Mouse (Mus musculus): ENCODE results near the gene Ier3. TPM values are rescaled to one million over a fixed set of nuclear protein-coding genes. Genes with fewer than 3 reads are reported as not detected.
A peak's percentile ranks its signal among the peaks of the same experiment; 100 is the strongest.

The Ier3 gene
- 6.4 and 9.9 TPM in 2 replicates for polyA plus RNA-seq (2015; fragmentation: Nextera tagmentation; extraction: Ambion mirVana)

DNA sequence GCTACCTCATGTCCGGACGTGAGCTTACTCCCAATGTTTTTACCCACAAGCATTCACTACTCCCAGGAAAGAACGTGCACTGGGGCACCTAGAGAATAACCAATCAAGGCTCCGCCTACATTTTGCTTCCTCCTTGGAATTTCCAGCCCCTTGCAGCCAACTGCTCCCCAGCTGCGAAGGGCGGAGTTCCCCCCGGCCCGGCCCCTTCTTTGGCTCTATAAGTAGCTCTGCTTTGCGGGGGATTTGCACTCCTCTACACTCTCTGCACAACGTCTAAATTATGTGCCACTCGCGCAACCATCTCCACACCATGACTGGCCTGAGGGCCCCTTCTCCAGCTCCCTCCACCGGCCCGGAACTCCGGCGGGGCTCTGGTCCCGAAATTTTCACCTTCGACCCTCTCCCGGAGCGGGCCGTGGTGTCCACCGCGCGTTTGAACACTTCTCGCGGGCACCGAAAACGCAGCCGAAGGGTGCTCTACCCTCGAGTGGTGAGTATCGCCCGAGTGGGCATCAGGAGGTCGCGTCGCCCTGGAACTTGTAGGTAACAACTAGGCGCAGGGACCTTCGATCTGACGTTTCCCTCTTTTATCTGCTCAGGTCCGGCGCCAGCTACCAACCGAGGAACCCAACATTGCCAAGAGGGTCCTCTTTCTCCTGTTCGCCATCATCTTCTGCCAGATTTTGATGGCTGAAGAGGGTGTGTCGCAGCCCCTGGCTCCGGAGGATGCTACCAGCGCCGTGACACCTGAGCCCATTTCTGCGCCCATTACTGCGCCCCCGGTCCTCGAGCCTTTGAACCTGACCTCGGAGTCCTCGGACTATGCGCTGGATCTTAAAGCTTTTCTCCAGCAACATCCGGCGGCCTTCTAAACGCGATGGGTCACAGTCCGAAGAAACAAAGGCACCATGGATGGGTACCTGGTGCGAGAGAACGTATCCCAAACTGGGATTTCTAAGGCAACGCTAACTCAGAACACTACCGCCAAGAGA is at the start of gene Ier3:
Gene Ier3 (plus strand): TSS at position 246 of the 992 bp plus-strand sequence.
- Histone ChIP-seq H3K27ac (ENCODE audit: low read length) (no peak within 1 kb of the TSS), H3K9me3 (ENCODE audit: control insufficient read depth, low read length) (no peaks in the 10 kb centered on the region), H3K4me2 (ENCODE audit: low read length) (peak within 1 kb of the TSS; percentile 94), H3K9ac (replicated peaks; ENCODE audit: low read depth, low read length) (peak within 1 kb of the TSS; percentile 79), H3K27me3 (replicated peaks; ENCODE audit: control insufficient read depth, insufficient read depth, low read length) (peaks cover 5% of the 10 kb centered on the region; the same call in 1 of the 2 replicates), H3K4me3 (replicated peaks; ENCODE audit: low read length) (peak within 1 kb of the TSS; percentile 88), H3K4me1 (replicated peaks; ENCODE audit: control insufficient read depth, insufficient read depth, low read length) (peaks cover 27% of the 10 kb centered on the region), H3K36me3 (ENCODE audit: control insufficient read depth, insufficient read depth) (peaks cover 2% of the 10 kb centered on the region; the same call in 1 of the 2 replicates)
- under 1% methylated on average over 62 of the region's 62 CpGs for WGBS
- ATAC-seq, result peak; percentile 29

DNA sequence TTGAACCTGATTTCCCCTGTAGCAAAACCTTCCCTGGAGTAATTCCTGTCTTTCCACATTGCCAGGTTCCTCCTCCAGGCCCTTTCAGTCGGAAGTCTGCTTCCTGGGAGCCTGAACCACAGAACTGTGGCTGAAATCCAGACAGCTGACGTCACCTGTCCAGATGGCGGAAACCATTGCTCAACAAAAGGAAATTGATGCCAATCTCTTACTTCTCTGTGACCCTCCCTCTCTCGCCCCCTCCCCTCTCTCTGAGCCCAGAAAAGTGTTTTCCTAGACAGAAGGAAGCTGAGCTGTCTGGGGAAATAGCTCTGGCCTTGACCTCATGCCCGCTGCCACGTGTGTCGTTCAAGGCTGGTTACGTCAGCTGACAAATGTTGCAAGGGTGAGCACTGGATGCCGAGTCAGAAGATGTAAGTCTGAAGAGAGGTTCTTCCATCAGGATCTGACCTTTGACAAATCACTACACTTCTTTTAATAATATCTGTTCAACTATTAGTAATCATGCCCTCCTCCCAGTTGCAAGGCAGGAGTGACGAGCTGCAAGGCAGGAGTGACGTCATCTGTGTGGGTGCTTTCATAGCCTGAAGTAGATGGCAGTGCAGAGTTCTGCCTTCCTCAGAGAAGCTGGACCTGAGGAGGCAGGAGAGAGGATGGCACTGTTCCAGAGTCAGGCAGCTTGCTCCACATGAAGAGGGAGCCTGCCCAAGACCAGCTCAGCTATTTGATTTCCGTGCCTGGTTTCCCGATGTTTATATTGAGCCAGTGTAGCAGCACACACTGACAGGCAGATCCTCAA is 44.5 kb upstream of the Ier3 start:
- H3K4me1 ChIP-seq (replicated peaks; ENCODE audit: control insufficient read depth, insufficient read depth, low read length), result peaks cover 12% of the 10 kb centered on the region
- 33% methylated on average over 13 of the region's 13 CpGs for WGBS
- H3K4me3 ChIP-seq (replicated peaks; ENCODE audit: low read length), result no peak overlapping the region
- H3K36me3 ChIP-seq (ENCODE audit: control insufficient read depth, insufficient read depth), result no peaks in the 10 kb centered on the region
- H3K9me3 ChIP-seq (ENCODE audit: control insufficient read depth, low read length), result no peaks in the 10 kb centered on the region
- no peaks in the 10 kb centered on the region for H3K27me3 ChIP-seq (replicated peaks; ENCODE audit: control insufficient read depth, insufficient read depth, low read length)
- H3K9ac ChIP-seq (replicated peaks; ENCODE audit: low read depth, low read length), result peak overlapping the region; percentile 33; the same call in 1 of the 2 replicates
- ATAC-seq, result peak; percentile 69
- H3K4me2 ChIP-seq (ENCODE audit: low read length), result peak overlapping the region; percentile 20; the same call in 1 of the 2 replicates
- peak overlapping the region; percentile 74 for H3K27ac ChIP-seq (ENCODE audit: low read length)

DNA sequence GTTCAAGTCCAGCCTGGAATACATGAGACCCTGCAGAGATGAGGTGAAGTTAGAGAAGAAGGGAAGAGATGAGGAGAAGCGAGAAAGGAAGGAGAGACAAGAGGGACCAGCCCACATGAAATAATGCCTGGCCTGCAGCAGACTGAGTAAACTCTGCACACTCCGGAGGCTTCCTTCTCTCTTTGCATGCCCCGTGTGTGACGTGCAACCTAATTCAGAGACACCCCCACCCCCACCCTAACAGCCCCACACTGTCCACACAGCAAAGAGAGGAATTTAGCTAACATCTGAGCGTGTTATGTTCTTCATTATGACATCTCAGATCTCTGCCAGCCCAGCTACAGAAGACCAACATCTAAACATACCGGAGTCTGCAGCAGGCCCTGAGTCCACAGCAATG is 42.5 kb upstream of the Ier3 start:
- H3K4me1 ChIP-seq (replicated peaks; ENCODE audit: control insufficient read depth, insufficient read depth, low read length), result peaks cover 12% of the 10 kb centered on the region
- no peak overlapping the region for H3K4me2 ChIP-seq (ENCODE audit: low read length)
- H3K27me3 ChIP-seq (replicated peaks; ENCODE audit: control insufficient read depth, insufficient read depth, low read length), result no peaks in the 10 kb centered on the region
- H3K27ac ChIP-seq (ENCODE audit: low read length), result no peak overlapping the region
- ATAC-seq, result no peak
- H3K9ac ChIP-seq (replicated peaks; ENCODE audit: low read depth, low read length), result no peak overlapping the region
- 81% methylated on average over 6 of the region's 6 CpGs for WGBS
- no peak overlapping the region for H3K4me3 ChIP-seq (replicated peaks; ENCODE audit: low read length)
- H3K36me3 ChIP-seq (ENCODE audit: control insufficient read depth, insufficient read depth), result no peaks in the 10 kb centered on the region
- H3K9me3 ChIP-seq (ENCODE audit: control insufficient read depth, low read length), result no peaks in the 10 kb centered on the region

DNA sequence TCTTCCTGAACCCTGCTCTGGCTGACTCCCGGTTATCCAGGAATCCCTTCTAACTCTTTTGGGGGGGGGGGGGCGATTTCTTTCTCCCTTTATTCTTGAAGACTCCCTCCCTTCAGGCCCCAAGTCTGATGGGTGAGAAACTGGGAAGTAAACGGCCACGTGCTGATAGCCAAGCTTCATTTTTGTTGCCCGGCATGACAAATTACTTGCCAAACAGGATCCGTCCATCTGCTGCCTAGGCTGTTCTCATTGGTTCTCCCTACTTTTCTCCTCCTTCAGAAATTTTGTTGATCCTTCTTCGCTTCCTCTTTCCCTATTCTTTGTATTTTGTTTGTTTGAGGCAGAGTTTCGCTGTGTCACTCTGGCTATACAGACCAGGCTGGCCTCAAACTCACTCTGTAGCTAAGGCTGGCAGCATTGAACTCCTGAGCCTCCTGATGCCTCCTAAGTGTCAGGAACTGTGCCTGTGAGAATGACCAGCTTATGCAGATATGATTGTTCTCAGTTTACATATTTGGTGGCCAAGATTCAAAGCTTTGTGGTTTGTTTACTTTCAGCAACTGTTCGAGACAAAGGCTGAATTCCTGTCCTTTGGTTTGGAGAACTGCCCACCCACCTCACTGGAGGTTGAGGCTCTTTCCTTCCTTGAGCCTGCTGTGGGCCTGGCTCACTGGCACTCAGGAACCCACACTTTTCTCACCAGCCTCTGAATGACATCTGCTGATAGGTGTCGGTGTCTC is 41.8 kb upstream of the Ier3 start:
- H3K4me2 ChIP-seq (ENCODE audit: low read length), result no peak overlapping the region
- peaks cover 12% of the 10 kb centered on the region for H3K4me1 ChIP-seq (replicated peaks; ENCODE audit: control insufficient read depth, insufficient read depth, low read length)
- H3K27ac ChIP-seq (ENCODE audit: low read length), result no peak overlapping the region
- no peaks in the 10 kb centered on the region for H3K9me3 ChIP-seq (ENCODE audit: control insufficient read depth, low read length)
- H3K27me3 ChIP-seq (replicated peaks; ENCODE audit: control insufficient read depth, insufficient read depth, low read length), result no peaks in the 10 kb centered on the region
- H3K36me3 ChIP-seq (ENCODE audit: control insufficient read depth, insufficient read depth), result no peaks in the 10 kb centered on the region
- ATAC-seq, result no peak
- no peak overlapping the region for H3K9ac ChIP-seq (replicated peaks; ENCODE audit: low read depth, low read length)
- WGBS, result 66% methylated on average over 10 of the region's 10 CpGs
- H3K4me3 ChIP-seq (replicated peaks; ENCODE audit: low read length), result no peak overlapping the region

DNA sequence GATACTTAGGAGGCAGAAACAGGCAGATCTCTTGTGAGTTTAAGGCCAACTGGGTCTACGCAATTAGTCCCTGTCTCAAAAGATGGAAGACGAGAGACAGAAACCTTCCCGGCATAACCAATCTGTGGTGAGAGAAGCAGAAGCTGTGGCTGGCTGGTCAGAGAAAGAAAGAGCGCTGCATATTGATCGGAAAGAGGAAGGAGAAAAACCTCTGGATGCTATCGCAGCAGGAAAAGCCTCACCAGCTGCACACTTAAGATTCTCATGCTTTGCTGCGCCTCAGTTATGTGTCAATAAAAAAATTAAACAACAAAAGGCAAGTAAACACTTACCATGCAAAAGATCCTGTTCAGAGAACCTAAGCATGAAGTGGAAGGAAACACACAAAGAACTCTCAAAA is 41.1 kb upstream of the Ier3 start:
- ATAC-seq, result no peak
- H3K4me1 ChIP-seq (replicated peaks; ENCODE audit: control insufficient read depth, insufficient read depth, low read length), result peaks cover 12% of the 10 kb centered on the region
- no peaks in the 10 kb centered on the region for H3K9me3 ChIP-seq (ENCODE audit: control insufficient read depth, low read length)
- no peak overlapping the region for H3K9ac ChIP-seq (replicated peaks; ENCODE audit: low read depth, low read length)
- H3K36me3 ChIP-seq (ENCODE audit: control insufficient read depth, insufficient read depth), result no peaks in the 10 kb centered on the region
- H3K4me2 ChIP-seq (ENCODE audit: low read length), result no peak overlapping the region
- H3K27me3 ChIP-seq (replicated peaks; ENCODE audit: control insufficient read depth, insufficient read depth, low read length), result no peaks in the 10 kb centered on the region
- no peak overlapping the region for H3K27ac ChIP-seq (ENCODE audit: low read length)
- WGBS, result 95% methylated on average over 7 of the region's 7 CpGs
- no peak overlapping the region for H3K4me3 ChIP-seq (replicated peaks; ENCODE audit: low read length)

DNA sequence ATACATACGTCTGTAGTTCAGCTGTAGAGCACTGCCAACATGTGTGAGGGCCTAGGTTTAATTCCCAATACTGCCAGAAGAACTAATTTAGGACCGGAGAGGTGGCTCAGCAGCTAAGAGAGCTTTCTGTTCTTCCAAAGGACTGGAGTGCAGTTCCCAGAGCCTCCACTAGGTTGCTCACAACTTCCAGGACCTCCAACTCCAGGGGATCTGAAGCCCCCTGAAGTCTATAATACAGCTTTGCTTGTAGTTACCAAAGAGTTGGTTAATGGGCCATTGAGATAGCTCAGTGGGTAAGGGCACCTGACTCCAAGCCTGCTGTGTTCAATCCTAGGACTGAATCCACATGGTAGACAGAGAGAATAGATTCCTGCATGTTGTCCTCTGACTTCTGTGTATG is 39.1 kb upstream of the Ier3 start:
- whole genome bisulfite sequencing, result 62% methylated on average over 2 of the region's 2 CpGs
- no peak for ATAC-seq
- H3K27me3 ChIP-seq (replicated peaks; ENCODE audit: control insufficient read depth, insufficient read depth, low read length), result no peaks in the 10 kb centered on the region
- no peaks in the 10 kb centered on the region for H3K9me3 ChIP-seq (ENCODE audit: control insufficient read depth, low read length)
- H3K4me3 ChIP-seq (replicated peaks; ENCODE audit: low read length), result no peak overlapping the region
- H3K36me3 ChIP-seq (ENCODE audit: control insufficient read depth, insufficient read depth), result no peaks in the 10 kb centered on the region
- no peak overlapping the region for H3K27ac ChIP-seq (ENCODE audit: low read length)
- H3K4me1 ChIP-seq (replicated peaks; ENCODE audit: control insufficient read depth, insufficient read depth, low read length), result peaks cover 4% of the 10 kb centered on the region
- no peak overlapping the region for H3K4me2 ChIP-seq (ENCODE audit: low read length)
- H3K9ac ChIP-seq (replicated peaks; ENCODE audit: low read depth, low read length), result no peak overlapping the region

DNA sequence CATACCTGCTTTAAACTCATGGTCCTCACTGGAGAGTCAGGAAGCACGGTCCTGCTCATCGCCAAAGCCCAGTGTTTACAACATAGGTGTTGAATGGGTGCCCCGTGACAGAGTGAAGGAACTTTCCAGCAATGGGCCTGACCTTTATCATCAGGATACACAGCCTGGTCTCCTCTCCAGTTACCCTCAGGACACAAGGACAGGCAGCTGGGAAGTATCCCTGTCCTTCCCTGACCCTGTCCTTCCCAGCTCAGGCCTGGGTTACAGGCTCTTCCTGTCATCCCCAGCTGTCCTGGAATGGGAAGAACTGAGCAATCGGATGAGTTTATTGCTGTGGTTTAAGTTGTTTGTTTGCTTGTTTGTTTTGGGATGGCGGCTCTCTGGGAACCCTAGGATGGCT is 38.6 kb upstream of the Ier3 start:
- Histone ChIP-seq H3K27me3 (replicated peaks; ENCODE audit: control insufficient read depth, insufficient read depth, low read length) (no peaks in the 10 kb centered on the region), H3K9ac (replicated peaks; ENCODE audit: low read depth, low read length) (no peak overlapping the region), H3K36me3 (ENCODE audit: control insufficient read depth, insufficient read depth) (no peaks in the 10 kb centered on the region), H3K4me2 (ENCODE audit: low read length) (no peak overlapping the region), H3K27ac (ENCODE audit: low read length) (no peak overlapping the region), H3K4me3 (replicated peaks; ENCODE audit: low read length) (no peak overlapping the region), H3K4me1 (replicated peaks; ENCODE audit: control insufficient read depth, insufficient read depth, low read length) (no peaks in the 10 kb centered on the region), H3K9me3 (ENCODE audit: control insufficient read depth, low read length) (no peaks in the 10 kb centered on the region)
- ATAC-seq, result no peak
- WGBS, result 94% methylated on average over 5 of the region's 5 CpGs

DNA sequence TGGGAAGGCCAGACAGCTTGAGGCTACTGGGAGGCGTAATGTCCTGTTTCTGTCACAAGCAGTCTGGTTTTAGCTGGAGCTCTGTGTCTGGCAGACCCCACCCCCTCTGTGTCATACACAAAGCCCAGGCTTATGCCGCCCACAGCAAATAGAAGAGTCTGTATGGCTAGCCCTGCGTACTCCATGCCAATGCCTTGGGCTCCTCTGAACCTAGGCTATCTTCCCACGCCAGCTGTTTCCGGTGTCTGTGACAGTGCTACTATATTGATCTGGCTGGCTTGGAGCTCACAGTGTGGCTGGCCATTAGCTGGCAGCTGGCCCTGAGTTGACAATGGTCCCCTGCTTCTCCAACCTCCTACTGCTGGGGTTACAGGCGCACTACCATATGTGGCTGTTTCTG is 37.5 kb upstream of the Ier3 start:
- no peaks in the 10 kb centered on the region for H3K9me3 ChIP-seq (ENCODE audit: control insufficient read depth, low read length)

More for the DNA sequence above, 37.5 kb upstream of the Ier3 start:
- Histone ChIP-seq H3K27ac (ENCODE audit: low read length) (no peak overlapping the region), H3K4me1 (replicated peaks; ENCODE audit: control insufficient read depth, insufficient read depth, low read length) (no peaks in the 10 kb centered on the region), H3K4me2 (ENCODE audit: low read length) (no peak overlapping the region), H3K27me3 (replicated peaks; ENCODE audit: control insufficient read depth, insufficient read depth, low read length) (no peaks in the 10 kb centered on the region), H3K36me3 (ENCODE audit: control insufficient read depth, insufficient read depth) (no peaks in the 10 kb centered on the region), H3K4me3 (replicated peaks; ENCODE audit: low read length) (no peak overlapping the region), H3K9ac (replicated peaks; ENCODE audit: low read depth, low read length) (no peak overlapping the region)
- WGBS, result 77% methylated on average over 6 of the region's 6 CpGs
- no peak for ATAC-seq

Data from forebrain, embryonic 16.5 days (tissue).